Mouse (Mus musculus) adrenal gland, adult 2 months (tissue): ENCODE measurements around the gene Wdfy1. TPM values are rescaled to one million over a fixed set of nuclear protein-coding genes. Genes with fewer than 3 reads are reported as not detected.

Experiments used
- DNase-seq: peaks from one replicate; pipeline ENCODE4 v3.0.0; 2021
- polyA plus RNA-seq: library from polyadenylated mRNA; depleted of rRNA; stranded (reverse); fragments of >200 nt; gene quantifications from 2 replicates; pipeline ENCODE4 v1.2.3, GENCODE M21; 2012; rRNA removed
- total RNA-seq, 2 experiments: library from RNA; stranded (reverse); gene quantifications; 2 replicates each; pipeline ENCODE4 v1.2.3; 2021

Gene Wdfy1
- total and polyA plus RNA-seq, 3 experiments: 39.0 to 43.5 (median 42.6) TPM

- no peak for DNase-seq
These were observed 118.5 kb downstream of the Wdfy1 start for GRCm38 (mm10) chr1:79657411-79657810.

GRCm38 (mm10) chr1:79655819-79656555, 120.0 kb downstream of the Wdfy1 start:
- no peak for DNase-seq

GRCm38 (mm10) chr1:79654948-79655347, 121.0 kb downstream of the Wdfy1 start:
- DNase-seq: no peak

Other genes starting within 250 kb of the Wdfy1 start
- under 1 TPM; 0.46 to 0.59 TPM for gene Ap1s3, start 104.2 kb downstream of the Wdfy1 start, total RNA-seq
- gene Ap1s3, start 104.2 kb downstream of the Wdfy1 start, polyA plus RNA-seq: 1.5 and 3.8 TPM in 2 replicates
- 10 to 100 TPM; 40.7 to 58.3 TPM for gene Mrpl44, start 125 bp downstream of the Wdfy1 start, total RNA-seq
- gene Mrpl44, start 125 bp downstream of the Wdfy1 start, polyA plus RNA-seq: 14.1 and 20.7 TPM in 2 replicates
- gene Serpine2, start 85.0 kb upstream of the Wdfy1 start, total RNA-seq: 10 to 100 TPM; 10.2 to 25.1 TPM
- gene Serpine2, start 85.0 kb upstream of the Wdfy1 start, polyA plus RNA-seq: 6.3 and 7.7 TPM in 2 replicates